Mouse (Mus musculus) erythroblast, embryonic 14.5 days (primary cell): ENCODE measurements around the gene Tmem191c. TPM values are rescaled to one million over a fixed set of nuclear protein-coding genes. Genes with fewer than 3 reads are reported as not detected.
"Not testable (repeated sequence)": the region's sequence is repeated elsewhere in the genome, so short reads cannot be mapped to it uniquely, and the experiment has no call there.

ENCODE experiments used
- H3K27me3 ChIP-seq: 2 replicates; pipeline ENCODE4 v1.6.1; 2012; ENCODE audit warnings: inconsistent platforms; ENCODE audit not compliant: control insufficient read depth
- H3K36me3 ChIP-seq: 2 replicates; pipeline ENCODE4 v1.6.1; 2012; ENCODE audit warnings: mild to moderate bottlenecking, inconsistent platforms; ENCODE audit not compliant: control insufficient read depth
- H3K4me1 ChIP-seq: 2 replicates; pipeline ENCODE4 v1.6.1; 2012; ENCODE audit warnings: inconsistent platforms; ENCODE audit not compliant: control insufficient read depth
- H3K4me3 ChIP-seq: replicated peaks from 2 replicates; pipeline ENCODE3; 2012; ENCODE audit warnings: moderate library complexity, mild to moderate bottlenecking, inconsistent platforms
- H3K9me3 ChIP-seq: 2 replicates; pipeline ENCODE4 v1.6.1; 2012; ENCODE audit warnings: low read length, inconsistent platforms, mixed read lengths; ENCODE audit not compliant: control insufficient read depth
- GATA1 ChIP-seq: IDR thresholded peaks from 2 replicates; pipeline ENCODE4 v1.6.1; 2012; ENCODE audit warnings: low read length, inconsistent platforms, mixed read lengths
- TAL1 ChIP-seq: IDR thresholded peaks from 3 replicates; pipeline ENCODE4 v1.6.1; 2012; ENCODE audit warnings: low read length, inconsistent platforms, mixed read lengths
- polyA plus RNA-seq: library from polyadenylated mRNA; stranded (reverse); fragments of >175 nt; gene quantifications from 2 replicates; pipeline ENCODE4 v1.2.3, GENCODE M21; 2012

The Tmem191c gene
- 0.08 and 0.20 TPM in 2 replicates for polyA plus RNA-seq

DNA sequence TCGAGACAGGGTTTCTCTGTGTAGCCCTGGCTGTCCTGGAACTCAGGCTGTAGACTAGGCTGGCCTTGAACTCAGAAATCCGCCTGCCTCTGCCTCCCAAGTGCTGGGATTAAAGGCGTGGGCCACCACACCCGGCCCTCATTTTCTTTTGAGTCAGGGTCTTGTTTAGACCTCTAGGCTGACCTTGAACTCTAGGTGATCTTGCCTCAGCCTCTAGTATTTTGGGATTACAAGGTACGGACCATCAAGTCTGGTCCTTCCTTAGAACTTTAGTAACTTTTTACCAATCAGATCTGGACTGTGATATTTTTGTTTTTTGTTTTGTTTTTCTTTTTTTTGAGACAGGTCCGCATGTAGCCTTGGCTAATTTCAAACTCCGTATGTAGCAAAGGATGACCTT lies at the start of gene Tmem191c:
Gene Tmem191c (plus strand): TSS at position 357 of the 400 bp plus-strand sequence.
- TF ChIP-seq GATA1 (no peak), TAL1 (no peak)
- peaks cover 4% of the 10 kb centered on the region for H3K9me3 ChIP-seq
- peaks cover 15% of the 10 kb centered on the region for H3K36me3 ChIP-seq
- peaks cover 23% of the 10 kb centered on the region for H3K4me1 ChIP-seq
- peaks cover 31% of the 10 kb centered on the region for H3K27me3 ChIP-seq
- peak within 1 kb of the TSS; percentile 67 for H3K4me3 ChIP-seq

DNA sequence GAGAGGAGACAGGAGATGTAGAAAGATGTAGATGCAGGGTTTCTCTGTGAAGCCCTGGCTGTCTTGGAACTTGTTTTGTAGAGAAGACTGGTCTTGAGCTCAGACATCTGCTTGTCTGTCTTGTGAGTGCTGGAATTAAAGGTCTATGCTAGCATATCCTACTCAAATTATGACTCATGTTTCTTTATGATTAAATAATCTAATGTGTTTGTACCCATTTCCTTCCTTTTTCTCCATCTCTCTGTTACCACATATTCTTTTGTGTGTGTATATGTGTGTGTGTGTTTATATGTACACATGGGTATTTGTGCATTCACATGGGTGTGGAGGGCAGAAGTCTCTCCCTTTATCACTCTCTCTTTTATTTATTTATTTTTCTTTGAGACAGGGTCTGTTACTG lies 49.4 kb upstream of the Tmem191c start:
- Histone ChIP-seq H3K4me3 (no peak overlapping the region), H3K9me3 (peaks cover 6% of the 10 kb centered on the region; the same call in 1 of the 2 replicates), H3K4me1 (peaks cover 4% of the 10 kb centered on the region), H3K36me3 (no peaks in the 10 kb centered on the region), H3K27me3 (peaks cover 7% of the 10 kb centered on the region)
- no peak for TF ChIP-seq GATA1
- TF ChIP-seq TAL1, result no peak

DNA sequence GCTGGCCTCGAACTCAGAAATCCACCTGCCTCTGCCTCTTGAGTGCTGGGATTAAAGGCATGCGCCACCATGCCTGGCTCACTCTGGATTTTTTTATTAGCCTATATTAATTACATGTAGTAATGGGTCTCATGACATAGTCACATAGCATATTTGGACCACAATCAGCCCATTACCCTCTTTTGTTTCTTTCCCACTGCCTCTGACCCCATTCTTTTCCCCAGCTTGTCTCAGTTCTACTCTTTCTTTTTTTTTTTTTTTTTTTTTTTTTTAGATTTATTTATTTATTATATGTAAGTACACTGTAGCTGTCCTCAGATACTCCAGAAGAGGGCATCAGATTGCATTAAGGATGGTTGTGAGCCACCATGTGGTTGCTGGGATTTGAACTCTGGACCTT lies 44.4 kb upstream of the Tmem191c start:
- Histone ChIP-seq H3K27me3 (peaks cover 25% of the 10 kb centered on the region), H3K4me1 (peaks cover 34% of the 10 kb centered on the region)
- not testable (repeated sequence) for H3K9me3 ChIP-seq, H3K4me3 ChIP-seq, H3K36me3 ChIP-seq

DNA sequence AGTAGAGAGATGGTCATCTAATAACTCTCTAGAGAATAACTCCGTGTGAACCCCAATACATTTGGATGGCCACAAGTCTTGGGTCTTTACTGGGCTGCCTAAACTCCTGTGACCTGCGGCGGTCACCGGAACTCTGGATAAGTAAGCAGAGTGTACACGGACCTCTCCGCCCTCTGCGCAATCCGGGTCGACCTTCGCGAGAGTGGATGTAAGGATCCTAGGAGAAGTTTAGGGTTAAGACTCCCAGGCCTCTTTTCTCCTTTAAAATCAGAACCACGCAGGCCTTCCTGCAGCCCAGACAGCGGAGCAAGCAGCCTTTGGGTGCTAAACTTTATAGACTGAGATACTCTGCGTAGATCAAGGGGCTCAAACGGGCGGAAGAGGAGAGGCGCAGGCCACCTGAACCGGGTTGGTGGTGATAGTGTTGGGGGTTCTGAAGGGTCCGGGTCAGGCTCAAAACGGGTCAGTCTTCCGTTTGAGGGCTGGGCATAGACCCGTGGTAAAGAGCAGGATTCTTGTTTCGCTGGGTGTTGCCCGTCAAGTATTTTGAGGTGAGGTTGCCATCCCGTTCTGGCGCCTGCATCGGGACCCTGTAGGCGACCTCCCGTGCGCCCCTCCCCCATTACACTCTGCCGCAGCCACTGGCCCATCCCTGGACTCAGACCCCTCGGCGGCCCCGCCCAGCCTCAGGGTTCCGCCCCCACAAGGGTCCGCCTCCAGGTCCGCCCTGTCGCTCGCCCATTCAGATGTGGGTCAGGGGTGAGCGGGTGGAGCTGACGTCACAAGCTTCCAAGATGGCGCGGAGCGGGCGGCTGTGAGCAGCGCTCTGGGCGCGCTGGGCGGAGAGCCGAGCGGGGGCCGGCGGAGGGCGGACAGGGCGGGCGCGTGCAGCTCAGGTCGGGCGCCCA lies 42.8 kb upstream of the Tmem191c start, which contains the start of gene Hic2:
Gene Hic2 (plus strand): TSS at position 779 of the 908 bp plus-strand sequence.
- peaks cover 46% of the 10 kb centered on the region for H3K4me1 ChIP-seq
- peaks cover 21% of the 10 kb centered on the region for H3K27me3 ChIP-seq
- no peaks in the 10 kb centered on the region for H3K36me3 ChIP-seq
- no peak for TF ChIP-seq TAL1
- TF ChIP-seq GATA1, result no peak
- peaks cover 6% of the 10 kb centered on the region; the same call in 1 of the 2 replicates for H3K9me3 ChIP-seq
- H3K4me3 ChIP-seq, result peak within 1 kb of the TSS; percentile 84

DNA sequence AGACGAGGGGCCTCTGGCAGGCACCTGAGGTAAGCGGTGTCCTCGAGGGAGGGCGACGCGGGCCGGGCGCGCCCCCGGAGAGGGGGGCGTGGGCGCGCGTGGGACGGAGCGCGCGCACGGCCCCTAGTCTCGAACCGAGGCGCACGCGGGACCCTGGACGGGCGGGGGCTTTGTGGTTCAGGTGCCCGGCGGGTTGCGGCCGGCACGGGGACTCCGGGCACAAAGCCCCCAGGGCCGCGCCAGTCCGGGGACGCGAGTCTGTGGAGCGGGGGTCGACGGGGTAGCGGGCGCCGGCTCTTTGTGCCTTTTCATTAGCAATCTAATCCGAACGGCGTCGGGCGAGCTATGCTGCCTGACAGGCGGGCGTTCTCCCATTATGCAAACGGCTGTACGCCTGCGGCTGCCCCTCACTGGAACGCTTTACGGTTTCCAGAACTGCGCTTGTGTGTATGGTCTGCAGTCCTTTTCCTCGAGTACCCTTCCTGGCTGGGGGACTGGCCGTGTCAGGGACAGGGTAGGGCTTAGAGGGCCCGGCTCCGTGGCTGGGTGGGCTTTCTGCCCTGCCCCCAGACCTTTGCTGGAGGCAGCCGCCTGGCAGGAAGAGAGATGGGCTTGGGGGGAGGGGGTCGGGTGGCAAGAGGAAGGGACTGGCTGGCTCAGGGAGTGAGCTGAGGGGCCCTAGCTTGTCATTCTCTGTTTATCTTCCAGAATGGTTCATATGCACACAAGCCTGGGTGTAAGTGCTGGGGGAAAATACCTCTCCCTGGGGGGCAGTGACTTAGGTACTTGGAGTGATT lies 42.0 kb upstream of the Tmem191c start:
- Histone ChIP-seq H3K9me3 (peaks cover 6% of the 10 kb centered on the region; the same call in 1 of the 2 replicates), H3K36me3 (no peaks in the 10 kb centered on the region), H3K4me3 (peak overlapping the region; percentile 84), H3K27me3 (peaks cover 21% of the 10 kb centered on the region), H3K4me1 (peaks cover 55% of the 10 kb centered on the region)
- TF ChIP-seq TAL1 (no peak), GATA1 (no peak)

DNA sequence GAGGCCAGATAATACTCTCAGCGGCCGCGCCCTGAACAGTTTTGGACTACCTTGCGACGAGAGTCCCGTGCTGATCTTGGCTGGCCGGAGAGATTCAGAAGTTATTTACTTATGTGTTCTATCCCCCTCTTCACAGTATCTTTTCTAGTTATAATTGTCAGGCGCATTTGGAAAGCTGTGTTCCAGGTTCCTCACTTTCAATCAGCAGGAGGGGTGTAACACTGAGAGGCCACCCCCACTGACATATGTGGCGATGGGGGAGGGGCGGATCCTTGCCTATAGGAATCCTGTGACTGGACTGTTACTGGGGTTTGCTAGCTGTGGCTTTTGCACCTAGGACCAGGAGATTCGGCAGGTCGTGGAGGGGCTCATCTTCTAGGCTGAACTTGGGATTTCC lies 41.4 kb upstream of the Tmem191c start:
- TF ChIP-seq TAL1, result no peak
- 0 out of 2 replicates have a peak, but pooled peaks have one; percentile 32 for TF ChIP-seq GATA1
- H3K4me1 ChIP-seq, result peaks cover 60% of the 10 kb centered on the region
- H3K4me3 ChIP-seq, result peak overlapping the region; percentile 84
- H3K36me3 ChIP-seq, result no peaks in the 10 kb centered on the region
- H3K9me3 ChIP-seq, result peaks cover 6% of the 10 kb centered on the region; the same call in 1 of the 2 replicates
- H3K27me3 ChIP-seq, result peaks cover 21% of the 10 kb centered on the region

DNA sequence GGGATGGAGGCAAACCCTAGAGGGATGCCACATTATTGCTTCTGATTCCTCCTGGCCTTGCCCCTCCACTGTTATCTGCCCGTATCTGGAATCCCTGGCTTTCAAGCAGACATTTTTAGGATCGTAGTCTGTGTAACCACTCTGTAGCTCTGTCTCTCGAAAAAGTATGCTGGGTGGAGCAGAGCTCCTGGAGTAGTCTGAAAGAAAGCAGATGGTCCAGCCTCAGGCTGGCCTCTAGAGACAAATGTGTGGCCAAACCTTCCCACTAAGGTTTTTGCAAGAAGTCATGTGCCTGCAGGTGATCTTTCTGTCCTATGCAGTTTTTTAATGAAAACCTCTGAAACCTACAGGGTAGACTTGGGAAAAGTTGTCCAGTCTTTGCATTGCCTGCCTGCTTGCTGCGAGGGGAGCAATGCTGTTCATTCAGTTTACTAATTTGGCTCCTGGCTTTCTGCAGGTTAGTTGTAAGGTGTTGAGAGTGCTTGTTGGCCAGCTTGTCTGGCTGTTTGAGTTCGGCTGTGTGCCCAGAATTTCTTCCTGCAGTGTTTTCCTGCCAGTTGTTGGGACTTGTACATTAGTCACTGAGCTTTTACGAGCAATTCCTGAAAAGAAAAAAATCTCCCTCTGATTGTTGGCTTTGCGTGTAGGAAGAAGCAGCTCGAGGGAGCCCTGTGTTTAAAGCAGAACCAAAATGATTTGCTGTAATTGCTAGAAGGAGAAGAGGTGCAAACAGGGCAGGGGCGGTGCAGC lies 40.8 kb upstream of the Tmem191c start:
- peaks cover 66% of the 10 kb centered on the region for H3K4me1 ChIP-seq
- peak overlapping the region; percentile 84 for H3K4me3 ChIP-seq
- no peak for TF ChIP-seq TAL1
- TF ChIP-seq GATA1, result no peak
- H3K36me3 ChIP-seq, result no peaks in the 10 kb centered on the region
- H3K27me3 ChIP-seq, result peaks cover 17% of the 10 kb centered on the region
- H3K9me3 ChIP-seq, result peaks cover 2% of the 10 kb centered on the region; the same call in 1 of the 2 replicates

DNA sequence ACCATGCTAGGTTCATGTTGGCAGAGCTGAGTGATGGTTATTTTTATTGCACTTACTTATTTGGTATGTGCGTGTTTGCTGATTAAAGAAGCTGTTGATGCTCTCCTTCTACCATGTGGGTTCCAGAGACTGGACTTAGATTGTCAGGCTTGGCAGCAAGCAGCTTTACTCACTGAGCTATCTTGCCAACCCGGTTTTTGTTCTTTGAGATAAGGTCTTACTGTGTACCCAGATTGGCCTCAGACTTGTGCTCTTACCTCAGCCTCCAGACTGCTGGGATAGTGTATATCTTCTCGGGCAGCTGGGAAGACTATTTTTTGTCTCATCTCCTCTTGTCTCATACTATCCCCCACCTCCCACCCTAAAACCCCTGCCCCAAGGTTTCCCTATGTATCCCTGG lies 38.2 kb upstream of the Tmem191c start:
- no peak overlapping the region for H3K4me3 ChIP-seq
- no peaks in the 10 kb centered on the region for H3K36me3 ChIP-seq
- peak; percentile 24; the same call in 1 of the 3 replicates for TF ChIP-seq TAL1
- TF ChIP-seq GATA1, result no peak
- H3K4me1 ChIP-seq, result peaks cover 72% of the 10 kb centered on the region
- H3K27me3 ChIP-seq, result peaks cover 17% of the 10 kb centered on the region
- H3K9me3 ChIP-seq, result no peaks in the 10 kb centered on the region
